Mouse (Mus musculus): Measurements from ENCODE around the gene Larp1. TPM values are rescaled to one million over a fixed set of nuclear protein-coding genes. Genes with fewer than 3 reads are reported as not detected.

Larp1 gene
- 18.3 and 21.8 TPM in 2 replicates for polyA plus RNA-seq (2016; fragmentation: Nextera tagmentation; extraction: Ambion mirVana)

DNA sequence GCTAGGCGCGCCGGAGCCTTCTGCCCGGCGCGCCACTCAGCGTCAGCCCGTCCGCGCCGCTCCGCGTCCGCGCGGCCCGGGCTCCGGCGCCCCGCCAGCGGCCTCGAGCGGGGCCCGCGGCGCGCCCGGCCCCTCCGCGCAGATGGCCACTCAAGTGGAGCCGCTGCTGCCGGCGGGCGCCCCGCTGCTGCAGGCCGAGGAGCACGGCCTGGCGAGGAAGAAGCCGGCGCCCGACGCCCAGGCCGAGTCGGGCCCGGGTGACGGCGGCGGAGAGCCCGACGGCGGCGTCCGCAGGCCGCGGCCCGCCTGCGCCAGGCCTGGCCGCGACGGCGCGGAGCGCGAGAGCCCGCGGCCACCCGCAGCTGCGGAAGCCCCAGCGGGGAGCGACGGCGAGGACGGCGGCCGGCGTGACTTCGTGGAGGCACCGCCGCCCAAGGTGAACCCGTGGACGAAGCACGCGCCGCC is at the start of gene Larp1:
Gene Larp1, plus strand, starts transcription at position 14 of the 465 bp plus-strand sequence.
- H3K4me3 ChIP-seq = peak within 1 kb of the TSS; percentile 99
- 10% methylated on average over 75 of the region's 84 CpGs for WGBS
- no peak for DNase-seq (ENCODE audit: low spot score)
- H3K4me1 ChIP-seq = peaks cover 35% of the 10 kb centered on the region
- H3K27me3 ChIP-seq (ENCODE audit: insufficient read depth, poor library complexity, severe bottlenecking) = no peaks in the 10 kb centered on the region
- no peaks in the 10 kb centered on the region for H3K9me3 ChIP-seq
- no peaks in the 10 kb centered on the region for H3K36me3 ChIP-seq
- H3K27ac ChIP-seq = peak within 1 kb of the TSS; percentile 98

DNA sequence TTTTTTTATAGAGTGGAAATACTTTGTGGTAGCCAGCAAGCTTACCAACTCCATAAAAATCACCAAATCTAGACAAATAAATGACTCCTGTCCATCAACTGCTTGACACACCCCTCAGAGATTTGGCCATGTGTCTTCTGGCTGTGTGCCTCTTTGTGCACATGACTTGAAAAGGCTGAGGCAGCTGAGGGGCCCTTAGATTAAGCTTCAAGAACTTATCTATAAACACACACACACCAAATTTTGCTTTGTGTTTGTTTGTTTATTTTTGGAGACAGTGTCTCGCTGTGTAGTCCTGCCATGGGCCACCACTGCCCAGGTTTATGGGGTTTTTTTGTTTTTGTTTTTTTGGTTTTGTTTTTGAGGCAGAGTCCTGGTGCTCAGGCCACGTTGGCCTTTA is 48.9 kb upstream of the Larp1 start:
- Histone ChIP-seq H3K4me1 (peaks cover 21% of the 10 kb centered on the region), H3K9me3 (no peaks in the 10 kb centered on the region), H3K4me3 (no peak overlapping the region), H3K27ac (peak overlapping the region; percentile 57; the same call in 1 of the 2 replicates), H3K36me3 (no peaks in the 10 kb centered on the region), H3K27me3 (ENCODE audit: insufficient read depth, poor library complexity, severe bottlenecking) (peaks cover 10% of the 10 kb centered on the region)
- peak; percentile 85 for DNase-seq (ENCODE audit: low spot score)
- WGBS = 80% methylated on average over 2 of the region's 2 CpGs

DNA sequence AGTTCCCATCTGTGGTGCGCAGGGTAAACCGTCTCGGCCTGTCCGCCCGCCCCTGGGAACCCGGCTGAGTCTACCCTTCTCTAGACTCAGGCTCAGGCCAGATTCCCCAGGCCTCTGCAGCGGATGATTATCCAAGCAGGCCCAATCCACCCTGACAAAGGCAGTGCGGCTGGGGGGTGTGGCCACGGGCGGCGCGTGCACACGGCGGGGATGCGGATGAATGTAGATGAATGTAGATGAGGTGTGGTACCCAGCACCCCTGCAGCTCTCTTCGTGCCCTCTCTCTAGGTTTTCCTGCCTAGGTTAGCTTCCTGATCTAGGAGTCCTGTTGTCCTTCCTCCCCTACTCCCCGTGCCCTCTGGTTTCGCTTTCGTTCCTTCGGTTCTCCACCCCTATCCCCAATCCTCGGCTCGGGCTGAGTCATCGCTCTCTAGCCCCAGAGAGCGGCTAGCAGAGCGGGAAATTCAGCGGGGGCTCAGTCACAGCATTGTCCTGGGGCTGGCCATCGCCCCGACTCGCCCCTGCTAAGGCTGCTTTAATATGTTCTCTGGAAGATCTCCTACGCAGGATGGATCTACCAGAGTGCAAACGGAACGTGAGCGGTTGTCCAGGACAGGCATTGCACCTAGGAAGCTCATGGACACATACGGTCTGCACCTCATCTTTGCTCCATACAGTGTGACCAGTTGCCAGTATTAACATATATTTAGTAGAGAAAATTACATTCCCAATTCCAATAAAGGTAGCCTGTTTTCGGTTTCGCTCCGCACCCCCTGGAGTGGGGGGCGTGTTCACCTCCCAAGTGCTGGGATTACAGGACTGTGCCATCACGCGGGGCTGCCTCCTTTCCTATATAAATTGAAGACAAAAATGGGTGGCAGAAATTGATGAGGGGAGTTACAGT is 46.2 kb upstream of the Larp1 start:
- no peaks in the 10 kb centered on the region for H3K9me3 ChIP-seq
- DNase-seq (ENCODE audit: low spot score) = peak; percentile 95
- H3K27ac ChIP-seq = peak overlapping the region; percentile 94
- H3K4me1 ChIP-seq = peaks cover 18% of the 10 kb centered on the region
- H3K36me3 ChIP-seq = no peaks in the 10 kb centered on the region
- WGBS = 1% methylated on average over 40 of the region's 40 CpGs
- peaks cover 12% of the 10 kb centered on the region for H3K27me3 ChIP-seq (ENCODE audit: insufficient read depth, poor library complexity, severe bottlenecking)
- H3K4me3 ChIP-seq = peak overlapping the region; percentile 78

DNA sequence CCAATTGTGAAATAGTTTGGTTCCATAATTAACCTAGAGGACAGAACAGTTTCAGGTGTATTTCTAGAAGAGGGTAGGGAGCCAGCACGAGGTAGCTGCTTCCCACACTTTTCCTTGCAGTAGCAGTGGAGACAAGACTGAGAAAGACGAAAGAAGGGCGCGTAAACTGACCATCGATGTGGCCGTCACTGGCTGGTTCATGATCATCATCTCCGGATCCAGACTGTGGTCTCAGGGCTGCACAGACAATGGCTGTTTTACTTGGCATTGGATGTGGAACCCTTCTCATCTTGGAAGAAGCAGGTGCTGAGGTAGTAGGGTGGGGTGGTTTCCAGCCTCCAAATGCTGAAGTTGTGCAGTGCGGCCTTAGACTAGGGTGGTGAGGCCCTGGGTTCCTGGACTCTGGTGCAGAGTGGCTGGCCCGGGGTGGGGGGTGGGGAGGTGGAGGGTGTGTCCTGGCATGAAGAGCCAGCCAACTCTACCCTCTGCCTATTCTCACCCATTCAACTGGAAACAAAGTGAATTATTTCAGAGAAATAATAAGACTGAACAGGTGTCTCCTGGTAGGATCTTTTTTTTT is 45.5 kb upstream of the Larp1 start:
- peaks cover 18% of the 10 kb centered on the region for H3K4me1 ChIP-seq
- H3K27me3 ChIP-seq (ENCODE audit: insufficient read depth, poor library complexity, severe bottlenecking) = peaks cover 12% of the 10 kb centered on the region
- WGBS = 31% methylated on average over 9 of the region's 9 CpGs
- H3K9me3 ChIP-seq = no peaks in the 10 kb centered on the region
- peak overlapping the region; percentile 78 for H3K4me3 ChIP-seq
- no peak for DNase-seq (ENCODE audit: low spot score)
- H3K36me3 ChIP-seq = no peaks in the 10 kb centered on the region
- peak overlapping the region; percentile 94; the same call in 1 of the 2 replicates for H3K27ac ChIP-seq

DNA sequence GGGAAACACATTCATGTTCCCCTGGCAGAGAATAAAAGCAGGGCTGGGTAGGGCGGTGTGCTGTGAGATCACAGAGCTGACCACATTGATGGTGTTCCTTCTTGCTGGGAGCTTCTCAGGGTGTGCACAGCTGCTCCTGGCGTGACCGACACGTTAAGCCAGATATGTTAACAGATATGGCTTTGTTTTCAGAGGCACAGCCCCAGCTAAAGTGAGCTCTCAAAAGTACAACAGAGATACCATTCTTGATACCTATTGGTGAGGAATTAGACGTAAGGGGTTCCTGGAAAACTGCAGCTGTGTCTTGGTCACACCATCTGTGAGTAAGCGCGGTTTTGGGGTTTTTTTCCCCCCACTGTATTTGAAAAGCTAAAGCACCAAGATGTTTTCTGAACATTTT is 42.2 kb upstream of the Larp1 start:
- Histone ChIP-seq H3K27me3 (ENCODE audit: insufficient read depth, poor library complexity, severe bottlenecking) (peaks cover 12% of the 10 kb centered on the region), H3K4me1 (peaks cover 17% of the 10 kb centered on the region; the same call in 1 of the 2 replicates), H3K36me3 (no peaks in the 10 kb centered on the region), H3K27ac (no peak overlapping the region), H3K9me3 (no peaks in the 10 kb centered on the region), H3K4me3 (no peak overlapping the region)
- 72% methylated on average over 7 of the region's 7 CpGs for WGBS
- no peak for DNase-seq (ENCODE audit: low spot score)

DNA sequence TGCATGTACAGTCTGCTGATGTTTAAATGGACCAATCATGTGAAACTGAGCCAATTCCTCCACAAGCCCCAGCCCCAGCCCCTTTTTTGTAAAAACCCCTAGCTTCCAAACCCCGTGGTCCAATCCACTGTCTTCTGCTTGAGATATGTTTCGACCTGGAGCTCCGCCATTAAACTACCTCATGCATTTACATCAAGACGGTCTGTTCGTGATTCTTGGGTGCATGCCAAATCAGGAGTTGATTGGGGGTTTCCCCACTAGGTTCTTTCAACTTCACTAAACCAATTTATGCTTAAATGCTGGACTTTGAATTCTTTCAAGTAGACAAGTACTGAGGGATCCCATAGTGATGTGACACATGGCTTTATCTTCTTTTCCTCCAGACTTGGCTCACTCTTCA is 40.6 kb upstream of the Larp1 start:
- Histone ChIP-seq H3K27ac (no peak overlapping the region), H3K4me1 (peaks cover 11% of the 10 kb centered on the region), H3K4me3 (no peak overlapping the region), H3K27me3 (ENCODE audit: insufficient read depth, poor library complexity, severe bottlenecking) (peaks cover 12% of the 10 kb centered on the region), H3K36me3 (no peaks in the 10 kb centered on the region), H3K9me3 (no peaks in the 10 kb centered on the region)
- DNase-seq (ENCODE audit: low spot score) = no peak
- 89% methylated on average over 5 of the region's 5 CpGs for WGBS

DNA sequence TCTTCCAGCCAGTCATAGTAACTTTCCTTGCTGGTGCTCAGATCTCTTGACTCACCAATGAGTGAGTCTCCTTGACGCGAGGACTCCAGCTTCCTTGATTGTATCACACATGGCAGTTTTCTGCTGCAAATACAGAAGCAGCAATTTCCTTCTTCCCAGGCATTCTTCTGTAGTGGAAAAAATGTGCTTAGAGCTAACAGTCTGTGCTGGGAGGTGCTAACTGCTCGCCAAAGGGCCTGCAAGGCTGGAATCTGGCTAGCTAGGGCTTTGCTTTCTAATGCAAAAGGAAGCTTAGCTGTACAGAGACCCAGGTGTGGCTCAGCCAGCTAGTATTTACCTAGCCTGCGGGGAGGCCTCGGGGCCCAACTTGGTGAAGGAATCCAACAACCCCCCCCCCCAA is 38.3 kb upstream of the Larp1 start:
- 27% methylated on average over 5 of the region's 5 CpGs for WGBS
- peak overlapping the region; percentile 23; the same call in 1 of the 2 replicates for H3K27ac ChIP-seq

DNA sequence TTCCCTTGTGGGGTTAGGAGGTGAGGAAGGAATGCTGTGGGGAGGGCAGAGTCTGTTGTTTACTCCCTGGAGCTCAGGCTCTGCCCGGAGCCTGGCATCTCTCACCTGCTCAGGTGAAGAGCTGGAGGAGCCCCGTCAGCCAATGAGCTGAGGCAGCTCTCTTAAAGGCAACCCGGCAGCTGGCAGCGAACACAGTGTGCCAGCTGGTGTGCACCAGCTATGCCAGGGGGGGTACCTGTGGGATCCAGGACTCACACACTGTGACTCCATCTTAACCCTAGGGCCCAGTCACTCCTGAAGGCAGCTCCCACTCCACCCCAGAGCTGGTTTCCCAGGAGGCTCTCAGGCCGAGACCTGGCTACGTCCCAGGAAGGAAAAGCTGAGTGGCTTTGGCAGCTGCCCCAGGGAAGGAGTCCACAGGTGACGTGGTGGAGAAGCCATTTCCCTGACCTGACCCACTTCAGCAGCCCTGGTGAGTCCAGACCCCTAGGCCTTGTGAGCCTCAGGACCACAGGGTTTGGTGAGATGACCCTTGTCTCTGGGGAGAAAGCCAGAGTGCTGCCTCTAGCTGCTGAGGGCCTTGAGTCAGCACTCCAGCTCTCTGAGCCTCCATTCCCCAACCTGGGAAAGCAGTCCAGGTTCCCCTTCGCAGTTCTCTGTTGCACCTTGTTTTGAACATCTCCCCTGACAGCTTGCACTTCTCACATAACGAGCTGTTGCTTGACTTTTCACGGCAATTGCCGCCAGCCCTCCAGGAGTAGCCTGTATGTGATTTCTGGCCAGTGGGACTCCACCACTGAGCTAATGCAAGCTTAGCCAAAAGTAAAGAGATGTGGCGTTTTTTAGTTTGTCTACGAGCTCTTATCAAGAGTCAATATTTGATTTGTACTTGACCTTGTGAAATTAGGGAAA is 35.6 kb upstream of the Larp1 start:
- no peak overlapping the region; the same call in 1 of the 2 replicates for H3K27ac ChIP-seq
- no peak for DNase-seq (ENCODE audit: low spot score)

More for the DNA sequence above, 38.3 kb upstream of the Larp1 start:
- DNase-seq (ENCODE audit: low spot score) = no peak
- Histone ChIP-seq H3K4me1 (peaks cover 12% of the 10 kb centered on the region), H3K4me3 (no peak overlapping the region), H3K27me3 (ENCODE audit: insufficient read depth, poor library complexity, severe bottlenecking) (no peaks in the 10 kb centered on the region; the same call in 1 of the 2 replicates), H3K36me3 (no peaks in the 10 kb centered on the region), H3K9me3 (no peaks in the 10 kb centered on the region)

DNA sequence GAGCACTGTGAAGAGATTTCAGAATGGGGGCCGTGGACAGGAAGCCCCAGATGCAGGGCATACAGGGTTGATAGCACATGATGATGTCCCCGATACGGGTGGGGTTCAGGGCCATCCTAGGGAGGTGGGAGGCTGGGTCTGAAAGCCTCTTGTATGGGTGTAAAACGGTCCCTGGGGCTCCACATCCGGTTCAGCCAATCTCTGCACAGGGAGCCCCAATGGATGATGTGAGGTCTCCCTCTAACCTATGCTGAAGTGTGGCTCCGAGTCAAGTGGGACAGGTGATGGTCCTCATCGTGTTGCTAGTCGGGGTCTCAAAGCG is 35.0 kb upstream of the Larp1 start:
- no peak overlapping the region for H3K27ac ChIP-seq
- H3K36me3 ChIP-seq = no peaks in the 10 kb centered on the region
- H3K9me3 ChIP-seq = no peaks in the 10 kb centered on the region
- no peaks in the 10 kb centered on the region; the same call in 1 of the 2 replicates for H3K27me3 ChIP-seq (ENCODE audit: insufficient read depth, poor library complexity, severe bottlenecking)
- peaks cover 18% of the 10 kb centered on the region for H3K4me1 ChIP-seq
- no peak overlapping the region for H3K4me3 ChIP-seq
- no peak for DNase-seq (ENCODE audit: low spot score)
- 61% methylated on average over 9 of the region's 9 CpGs for WGBS

More for the DNA sequence above, 35.6 kb upstream of the Larp1 start:
- 70% methylated on average over 13 of the region's 13 CpGs for WGBS
- H3K4me3 ChIP-seq = no peak overlapping the region
- H3K36me3 ChIP-seq = no peaks in the 10 kb centered on the region
- no peaks in the 10 kb centered on the region for H3K9me3 ChIP-seq
- H3K4me1 ChIP-seq = peaks cover 18% of the 10 kb centered on the region
- H3K27me3 ChIP-seq (ENCODE audit: insufficient read depth, poor library complexity, severe bottlenecking) = no peaks in the 10 kb centered on the region; the same call in 1 of the 2 replicates

DNA sequence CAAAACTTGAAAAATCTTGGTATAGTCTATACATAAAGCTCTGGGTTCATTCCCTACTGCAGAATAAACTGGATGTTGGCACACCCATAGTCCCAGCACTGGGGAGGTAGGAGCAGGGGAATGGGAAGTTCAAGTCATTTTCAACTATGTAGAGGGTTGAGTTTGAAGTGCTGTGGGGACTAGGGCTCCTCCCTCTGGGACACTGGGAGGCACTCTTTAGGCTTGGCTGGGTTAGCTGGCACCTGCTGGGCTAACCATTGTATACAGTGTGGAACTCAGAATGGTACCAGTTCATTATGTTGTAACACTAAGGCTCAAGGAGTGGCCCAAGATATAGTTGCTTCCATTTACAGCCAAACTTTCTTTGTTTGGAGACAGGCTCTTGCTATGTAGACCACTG is 33.0 kb upstream of the Larp1 start:
- no peaks in the 10 kb centered on the region for H3K36me3 ChIP-seq
- H3K9me3 ChIP-seq = no peaks in the 10 kb centered on the region
- no peak overlapping the region for H3K4me3 ChIP-seq
- DNase-seq (ENCODE audit: low spot score) = no peak
- H3K27ac ChIP-seq = no peak overlapping the region
- H3K27me3 ChIP-seq (ENCODE audit: insufficient read depth, poor library complexity, severe bottlenecking) = no peaks in the 10 kb centered on the region; the same call in none of the 2 replicates
- peaks cover 27% of the 10 kb centered on the region for H3K4me1 ChIP-seq

DNA sequence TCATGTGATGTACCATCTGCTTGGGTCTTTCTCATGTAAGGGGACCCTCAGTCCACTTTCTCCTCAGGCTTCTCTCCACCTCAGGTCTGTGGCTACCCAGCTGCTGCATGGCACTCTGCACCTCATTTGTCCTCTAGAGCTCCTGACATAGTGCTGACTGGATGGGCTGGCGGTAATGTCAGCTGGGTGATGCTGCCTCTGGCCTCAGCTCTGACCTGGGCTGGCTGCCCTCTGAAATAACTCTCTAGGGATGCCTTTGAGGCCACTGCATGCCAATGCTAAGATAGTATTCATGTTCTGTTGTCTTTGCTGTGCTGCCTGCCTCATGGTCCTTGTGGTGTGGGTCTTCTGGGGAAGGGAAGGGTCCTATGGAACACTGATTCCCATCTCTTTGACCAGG is 31.2 kb upstream of the Larp1 start:
- 65% methylated on average over 1 of the region's 1 CpGs for WGBS
- DNase-seq (ENCODE audit: low spot score) = no peak
- H3K27me3 ChIP-seq (ENCODE audit: insufficient read depth, poor library complexity, severe bottlenecking) = no peaks in the 10 kb centered on the region; the same call in none of the 2 replicates
- H3K4me3 ChIP-seq = no peak overlapping the region
- H3K4me1 ChIP-seq = peaks cover 32% of the 10 kb centered on the region
- H3K9me3 ChIP-seq = no peaks in the 10 kb centered on the region
- H3K36me3 ChIP-seq = no peaks in the 10 kb centered on the region
- no peak overlapping the region for H3K27ac ChIP-seq

DNA sequence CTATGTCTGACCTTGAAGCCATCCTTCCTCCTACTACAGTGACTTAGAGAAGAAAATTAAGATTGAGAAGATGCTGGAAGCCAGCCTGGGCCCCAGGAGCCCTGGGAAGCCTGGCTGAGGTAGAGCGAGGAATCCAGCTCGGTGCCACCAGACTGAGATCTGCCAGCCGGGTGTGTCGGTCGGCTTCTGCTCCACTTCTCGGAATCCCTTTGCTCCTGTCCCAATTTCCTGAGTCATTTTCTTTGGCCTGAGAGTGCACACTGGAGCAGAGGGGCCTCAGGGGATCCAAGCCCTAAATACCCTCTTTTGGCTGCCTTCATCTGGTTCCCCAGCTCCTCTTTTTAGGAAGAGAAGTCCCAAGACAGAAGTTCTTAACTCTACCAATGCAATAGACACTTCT is 29.2 kb upstream of the Larp1 start:
- no peak for DNase-seq (ENCODE audit: low spot score)
- Histone ChIP-seq H3K36me3 (no peaks in the 10 kb centered on the region), H3K9me3 (no peaks in the 10 kb centered on the region), H3K27ac (peak overlapping the region; percentile 47; the same call in 1 of the 2 replicates), H3K4me3 (no peak overlapping the region), H3K27me3 (ENCODE audit: insufficient read depth, poor library complexity, severe bottlenecking) (no peaks in the 10 kb centered on the region; the same call in 1 of the 2 replicates), H3K4me1 (peaks cover 39% of the 10 kb centered on the region)
- 87% methylated on average over 6 of the region's 6 CpGs for WGBS

All from heart, embryonic 10.5 days (tissue).